22 mouse cellular contexts compared by ENCODE assay signal in the genomic region with DNA sequence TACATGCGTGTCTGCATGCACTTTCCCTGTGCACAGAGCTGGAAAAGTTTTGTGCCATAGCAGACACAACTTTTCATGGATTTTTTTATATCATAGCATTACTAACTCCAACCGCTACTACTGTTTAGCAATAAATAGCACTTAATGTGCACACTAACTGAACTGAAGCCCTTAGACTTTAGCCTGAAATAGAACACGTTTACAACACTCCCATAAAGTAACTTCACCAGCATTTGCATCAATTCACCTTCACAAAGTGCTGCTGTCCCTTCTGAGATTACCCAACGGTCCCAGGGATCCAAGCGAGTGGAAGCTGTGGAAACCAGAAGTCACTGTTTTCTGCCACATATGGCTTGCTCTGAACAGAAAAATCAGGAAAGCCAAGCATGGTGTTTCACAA.
DNase-seq lines count a peak whose midpoint lies in the region; ATAC-seq and TF ChIP-seq lines count a peak whose summit lies in the region.
"Had no signal": no experiment of that assay in that cellular context is flagged by ENCODE, and none has a peak within 500 bp of the region (broad histone marks: within the 10 kb centered on the region; RNA-seq: fewer than 3 reads in every experiment).

No protein-coding gene starts in this region.

- peaks cover 10% of the 10 kb centered on the region for H3K4me1 ChIP-seq in intestine, embryonic 15.5 days (replicated peaks)
- H3K4me1 ChIP-seq in intestine, postnatal 0 days (replicated peaks; ENCODE audit: control insufficient read depth, insufficient read depth, low read length): 0 out of 2 replicates have a peak, but pooled peaks cover 4% of the 10 kb centered on the region
- H3K4me1 ChIP-seq in hindbrain, embryonic 12.5 days: peaks cover 30% of the 10 kb centered on the region

- no peak overlapping the region for H3K27ac ChIP-seq in intestine, embryonic 15.5 days
- H3K27ac ChIP-seq in intestine, postnatal 0 days (ENCODE audit: low read depth, low read length): no peak overlapping the region
- H3K27ac ChIP-seq in hindbrain, embryonic 12.5 days: no peak overlapping the region
- H3K27ac ChIP-seq: embryonic facial prominence, embryonic 10.5 days; embryonic facial prominence, embryonic 12.5 days; forebrain, embryonic 13.5 days; forebrain, embryonic 15.5 days had no signal

- ATAC-seq in intestine, embryonic 15.5 days: 0 out of 2 replicates have a peak, but pooled peaks have one; percentile 48
- ATAC-seq in intestine, postnatal 0 days: peak; percentile 73
- ATAC-seq in hindbrain, embryonic 12.5 days (ENCODE audit: low FRiP score): no peak
- ATAC-seq: activated CD4-positive, CD25-positive, alpha-beta regulatory T cell, adult 4 months; CD4-positive, CD25-positive, alpha-beta regulatory T cell, adult 4 months; forebrain, embryonic 13.5 days; forebrain, embryonic 15.5 days; Patski had no signal

- H3K4me2 ChIP-seq in intestine, embryonic 15.5 days (replicated peaks): no peak overlapping the region
- no peak overlapping the region for H3K4me2 ChIP-seq in intestine, postnatal 0 days (replicated peaks; ENCODE audit: low read depth)
- no peak overlapping the region for H3K4me2 ChIP-seq in hindbrain, embryonic 12.5 days (replicated peaks)
- H3K4me2 ChIP-seq: embryonic facial prominence, embryonic 12.5 days; forebrain, embryonic 13.5 days; forebrain, embryonic 15.5 days had no signal

- no peak overlapping the region for H3K9ac ChIP-seq in intestine, embryonic 15.5 days
- H3K9ac ChIP-seq in intestine, postnatal 0 days (ENCODE audit: low read depth, low read length): no peak overlapping the region
- H3K9ac ChIP-seq in hindbrain, embryonic 12.5 days: no peak overlapping the region
- H3K9ac ChIP-seq: embryonic facial prominence, embryonic 12.5 days; forebrain, embryonic 13.5 days; forebrain, embryonic 15.5 days had no signal

- no peak for TF ChIP-seq CTCF in intestine, postnatal 0 days (IDR thresholded peaks at IDR 0.05; ENCODE audit: low read depth)

- H3K27me3 ChIP-seq in intestine, embryonic 15.5 days (replicated peaks): no peaks in the 10 kb centered on the region
- no peaks in the 10 kb centered on the region for H3K27me3 ChIP-seq in intestine, postnatal 0 days (replicated peaks; ENCODE audit: control insufficient read depth, insufficient read depth, low read length)
- no peaks in the 10 kb centered on the region for H3K27me3 ChIP-seq in hindbrain, embryonic 12.5 days
- H3K27me3 ChIP-seq: embryonic facial prominence, embryonic 12.5 days; forebrain, embryonic 13.5 days; forebrain, embryonic 15.5 days; Patski had no signal

- DNase-seq in heart, adult 11 months: peak; percentile 58
- no peak for DNase-seq in heart, adult 8-10 months (ENCODE audit: low spot score)
- DNase-seq: adrenal gland, adult 8-10 months; adrenal gland, postnatal 14 days; adrenal gland, postnatal 36 days; B cell, adult 2 months; cerebellum, adult 11-12 months; cerebellum, adult 2 months; cerebellum, adult 9-10 months; cerebellum, postnatal 10 days; cerebellum, postnatal 25 days had no signal

- 55% methylated on average over 5 of the region's 5 CpGs for WGBS in intestine, embryonic 15.5 days
- WGBS in intestine, postnatal 0 days: 39% methylated on average over 5 of the region's 5 CpGs
- WGBS in hindbrain, embryonic 12.5 days: 87% methylated on average over 5 of the region's 5 CpGs

- H3K4me3 ChIP-seq in intestine, embryonic 15.5 days (replicated peaks): no peak overlapping the region
- no peak overlapping the region for H3K4me3 ChIP-seq in intestine, postnatal 0 days (ENCODE audit: low read depth, low read length)
- H3K4me3 ChIP-seq in hindbrain, embryonic 12.5 days: no peak overlapping the region
- H3K4me3 ChIP-seq: embryonic facial prominence, embryonic 10.5 days; embryonic facial prominence, embryonic 12.5 days; forebrain, embryonic 13.5 days; forebrain, embryonic 15.5 days had no signal

- no peaks in the 10 kb centered on the region for H3K9me3 ChIP-seq in intestine, embryonic 15.5 days
- H3K9me3 ChIP-seq in intestine, postnatal 0 days (ENCODE audit: control insufficient read depth): no peaks in the 10 kb centered on the region
- 0 out of 2 replicates have a peak, but pooled peaks cover 3% of the 10 kb centered on the region for H3K9me3 ChIP-seq in hindbrain, embryonic 12.5 days (replicated peaks)
- H3K9me3 ChIP-seq: embryonic facial prominence, embryonic 12.5 days; forebrain, embryonic 13.5 days had no signal

- H3K36me3 ChIP-seq in intestine, embryonic 15.5 days: no peaks in the 10 kb centered on the region
- H3K36me3 ChIP-seq in intestine, postnatal 0 days (ENCODE audit: control insufficient read depth, insufficient read depth): no peaks in the 10 kb centered on the region
- no peaks in the 10 kb centered on the region for H3K36me3 ChIP-seq in hindbrain, embryonic 12.5 days
- H3K36me3 ChIP-seq: embryonic facial prominence, embryonic 12.5 days; forebrain, embryonic 15.5 days; G1E had no signal
